Mouse (Mus musculus): ENCODE data around the gene Kif13a.

DNA sequence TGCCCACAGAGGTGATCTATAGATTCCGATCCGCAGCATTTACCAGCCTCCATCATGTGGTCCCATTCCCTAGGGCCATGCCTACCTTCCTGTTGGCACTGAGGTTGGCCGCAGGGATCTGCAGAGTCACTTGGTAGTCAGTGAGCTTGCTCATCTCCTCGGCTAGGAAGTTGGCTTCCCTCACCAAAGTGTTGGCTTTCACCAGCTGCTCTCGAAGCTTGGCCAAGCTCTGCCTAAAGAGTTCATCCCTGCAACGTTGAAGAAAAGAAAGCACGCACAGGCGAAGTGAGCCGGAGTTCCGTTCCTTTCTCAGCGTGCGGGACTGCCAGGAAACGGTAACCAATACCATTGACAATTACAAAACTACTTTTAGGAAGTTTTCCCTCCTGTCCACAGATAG is 128.5 kb downstream of the Kif13a start:
- TF ChIP-seq CTCF (IDR thresholded peaks at IDR 0.05; ENCODE audit: control insufficient read depth, insufficient read depth, insufficient replicate concordance, low read depth, low read length) (no peak), POLR2A (IDR thresholded peaks at IDR 0.05; ENCODE audit: control insufficient read depth, low read depth, low read length) (no peak)

All from testis, adult 2 months (tissue).